Comparison of ENCODE assay signal across 10 mouse cellular contexts in the genomic region with DNA sequence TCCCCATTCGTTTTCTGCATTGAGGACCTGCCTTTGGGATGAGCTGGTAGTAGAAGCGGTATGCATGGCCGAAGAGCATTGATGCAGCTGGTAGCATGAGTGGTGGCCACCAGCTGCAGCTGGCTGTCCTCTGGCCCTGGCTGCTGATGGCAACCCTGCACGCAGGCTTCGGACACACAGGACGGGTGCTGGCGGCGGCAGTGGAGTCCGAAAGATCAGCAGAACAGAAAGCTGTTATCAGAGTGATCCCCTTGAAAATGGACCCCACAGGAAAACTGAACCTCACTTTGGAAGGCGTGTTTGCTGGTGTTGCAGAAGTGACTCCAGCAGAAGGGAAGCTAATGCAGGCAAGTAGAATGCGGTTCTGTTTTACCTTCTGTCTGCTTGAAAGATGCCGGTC. TPM values are rescaled to one million over a fixed set of nuclear protein-coding genes. Genes with fewer than 3 reads are reported as not detected.
DNase-seq lines count a peak whose midpoint lies in the region; ATAC-seq lines count a peak whose summit lies in the region.
"Had no signal": no experiment of that assay in that cellular context is flagged by ENCODE, and none has a peak within 500 bp of the region (broad histone marks: within the 10 kb centered on the region; RNA-seq: fewer than 3 reads in every experiment).

No protein-coding gene starts in this region.

- peak overlapping the region; percentile 49 for H3K4me3 ChIP-seq in embryonic facial prominence, embryonic 14.5 days (ENCODE audit: low read depth, low read length)
- peak overlapping the region; percentile 54 for H3K4me3 ChIP-seq in lung, embryonic 16.5 days (ENCODE audit: low read length)

- no peak overlapping the region for H3K27ac ChIP-seq in embryonic facial prominence, embryonic 14.5 days (replicated peaks; ENCODE audit: low read depth, low read length)
- H3K27ac ChIP-seq in lung, embryonic 16.5 days (ENCODE audit: low read length), result peak overlapping the region; percentile 7
- H3K27ac ChIP-seq: macrophage had no signal

- H3K9ac ChIP-seq in embryonic facial prominence, embryonic 14.5 days (ENCODE audit: low read depth, low read length), result peak overlapping the region; percentile 63; the same call in 1 of the 2 replicates
- peak overlapping the region; percentile 63 for H3K9ac ChIP-seq in lung, embryonic 16.5 days (ENCODE audit: low read length)

- no peaks in the 10 kb centered on the region for H3K9me3 ChIP-seq in embryonic facial prominence, embryonic 14.5 days (ENCODE audit: control insufficient read depth, low read length)
- H3K9me3 ChIP-seq in lung, embryonic 16.5 days (ENCODE audit: control insufficient read depth, low read length), result no peaks in the 10 kb centered on the region

- H3K27me3 ChIP-seq in embryonic facial prominence, embryonic 14.5 days (replicated peaks; ENCODE audit: control insufficient read depth, insufficient read depth, low read length), result 0 out of 2 replicates have a peak, but pooled peaks cover 7% of the 10 kb centered on the region
- H3K27me3 ChIP-seq in lung, embryonic 16.5 days (ENCODE audit: control insufficient read depth, insufficient read depth, low read depth, low read length), result no peaks in the 10 kb centered on the region

- H3K4me2 ChIP-seq in embryonic facial prominence, embryonic 14.5 days (ENCODE audit: low read depth, low read length), result peak overlapping the region; percentile 69
- peak overlapping the region; percentile 34 for H3K4me2 ChIP-seq in lung, embryonic 16.5 days (ENCODE audit: low read depth, low read length)

- no peaks in the 10 kb centered on the region for H3K4me1 ChIP-seq in embryonic facial prominence, embryonic 14.5 days (ENCODE audit: control insufficient read depth, insufficient read depth, low read length)
- H3K4me1 ChIP-seq in lung, embryonic 16.5 days (replicated peaks; ENCODE audit: control insufficient read depth, insufficient read depth, low read length), result no peaks in the 10 kb centered on the region

- WGBS in embryonic facial prominence, embryonic 14.5 days, result 70% methylated on average over 12 of the region's 12 CpGs
- WGBS in lung, embryonic 16.5 days, result 55% methylated on average over 12 of the region's 12 CpGs

- ATAC-seq in embryonic facial prominence, embryonic 14.5 days (ENCODE audit: low read depth), result no peak
- ATAC-seq in lung, embryonic 16.5 days (ENCODE audit: low read depth), result no peak

- DNase-seq in cerebellum, postnatal 14 days, result peak; percentile 10 to 11
- DNase-seq in cerebellum, adult 8-10 months, result no peak
- DNase-seq in layer of hippocampus, adult 9-11 months, result peak; percentile 10
- DNase-seq in layer of hippocampus, adult 18-20 months (ENCODE audit: low spot score in 2 of 2), result no peak
- DNase-seq in embryonic facial prominence, embryonic 14.5 days (ENCODE audit: low spot score), result no peak
- no peak for DNase-seq in thymus, postnatal 4 days
- no peak for DNase-seq in cerebellum, adult 9-11 months

- H3K36me3 ChIP-seq in embryonic facial prominence, embryonic 14.5 days (ENCODE audit: control insufficient read depth, insufficient read depth, low read length), result no peaks in the 10 kb centered on the region
- H3K36me3 ChIP-seq in lung, embryonic 16.5 days (ENCODE audit: control insufficient read depth, insufficient read depth, low read length), result no peaks in the 10 kb centered on the region

RNA-seq across cellular contexts. Expression of a gene that starts 2.0 kb away (rescaled TPM):
- total RNA-seq in layer of hippocampus, adult 18-20 months (2021), result 1 to 10 TPM; 2.5 to 3.1 TPM
- 5.3 and 6.2 TPM in 2 replicates for polyA plus RNA-seq in embryonic facial prominence, embryonic 14.5 days (2014; fragmentation: Nextera tagmentation; extraction: Ambion mirVana)
- polyA plus RNA-seq in lung, embryonic 16.5 days (2015; fragmentation: Nextera tagmentation; extraction: Ambion mirVana), result 15.8 and 16.5 TPM in 2 replicates

RNA-seq across cellular contexts. Expression of a gene that starts 47.6 kb away (rescaled TPM):
- under 1 TPM; 0.47 to 0.66 TPM for total RNA-seq in layer of hippocampus, adult 18-20 months (2021)
- polyA plus RNA-seq in embryonic facial prominence, embryonic 14.5 days (2014; fragmentation: Nextera tagmentation; extraction: Ambion mirVana), result 0.17 and 0.25 TPM in 2 replicates
- 0.25 and 0.26 TPM in 2 replicates for polyA plus RNA-seq in lung, embryonic 16.5 days (2015; fragmentation: Nextera tagmentation; extraction: Ambion mirVana)
- total RNA-seq: heart, postnatal 25 days had no signal
- polyA plus RNA-seq: macrophage had no signal

Comparison
In these comparisons a context has a peak if more than half of its experiments do, and no peak if none do; other contexts are left out.
1. DNase-seq: peak in cerebellum, postnatal 14 days (2 of 2) and layer of hippocampus, adult 9-11 months (single experiment); none in cerebellum, adult 8-10 months (single experiment), layer of hippocampus, adult 18-20 months (0 of 2), embryonic facial prominence, embryonic 14.5 days (single experiment), thymus, postnatal 4 days (single experiment) and cerebellum, adult 9-11 months (single experiment).